8 mouse cellular contexts compared by ENCODE assay signal in genomic region chr15:99771004-99771500, GRCm38 (mm10). TPM values are rescaled to one million over a fixed set of nuclear protein-coding genes. Genes with fewer than 3 reads are reported as not detected.
DNase-seq lines count a peak whose midpoint lies in the region; ATAC-seq and TF ChIP-seq lines count a peak whose summit lies in the region.

No protein-coding gene starts in this region.

- 4% methylated on average over 5 of the region's 5 CpGs for WGBS in lung, embryonic 15.5 days
- 31% methylated on average over 5 of the region's 5 CpGs for WGBS in limb, embryonic 10.5 days
- WGBS in neural tube, embryonic 15.5 days, result 32% methylated on average over 5 of the region's 5 CpGs

- peak overlapping the region; percentile 82 for H3K9ac ChIP-seq in lung, embryonic 15.5 days
- peak overlapping the region; percentile 95 for H3K9ac ChIP-seq in neural tube, embryonic 15.5 days (replicated peaks)

- DNase-seq in lung, postnatal 10 days, result no peak
- no peak for DNase-seq in limb, embryonic 10.5 days (ENCODE audit: low spot score)
- DNase-seq in cerebellum, postnatal 25 days, result no peak
- DNase-seq in frontal cortex, postnatal 25 days (ENCODE audit: low spot score in 2 of 2), result no peak
- no peak for DNase-seq in right cerebral cortex, postnatal 10 days (ENCODE audit: low spot score in 2 of 2)

- peak overlapping the region; percentile 91 for H3K27ac ChIP-seq in lung, embryonic 15.5 days
- peak overlapping the region; percentile 64 for H3K27ac ChIP-seq in embryonic fibroblast, embryonic 13.5 days (ENCODE audit: insufficient read depth, low read length)
- peak overlapping the region; percentile 98 for H3K27ac ChIP-seq in limb, embryonic 10.5 days
- H3K27ac ChIP-seq in neural tube, embryonic 15.5 days (replicated peaks), result peak overlapping the region; percentile 95

- no peak for TF ChIP-seq POLR2A in embryonic fibroblast, embryonic 13.5 days (IDR thresholded peaks at IDR 0.05; ENCODE audit: low read depth, low read length)

- peak overlapping the region; percentile 61 for H3K4me3 ChIP-seq in lung, embryonic 15.5 days
- H3K4me3 ChIP-seq in embryonic fibroblast, embryonic 13.5 days (ENCODE audit: insufficient read depth, low read length), result peak overlapping the region; percentile 76
- peak overlapping the region; percentile 98 for H3K4me3 ChIP-seq in limb, embryonic 10.5 days
- peak overlapping the region; percentile 80 for H3K4me3 ChIP-seq in neural tube, embryonic 15.5 days (replicated peaks)

- H3K27me3 ChIP-seq in lung, embryonic 15.5 days, result no peaks in the 10 kb centered on the region
- H3K27me3 ChIP-seq in limb, embryonic 10.5 days (ENCODE audit: low read depth, poor library complexity, severe bottlenecking), result no peaks in the 10 kb centered on the region
- H3K27me3 ChIP-seq in neural tube, embryonic 15.5 days (replicated peaks), result no peaks in the 10 kb centered on the region

- ATAC-seq in lung, embryonic 15.5 days (ENCODE audit: borderline replicate concordance, extremely low read depth, low FRiP score, low TSS enrichment), result no peak
- ATAC-seq in neural tube, embryonic 15.5 days (ENCODE audit: low FRiP score), result no peak

- 0 out of 2 replicates have a peak, but pooled peaks cover 10% of the 10 kb centered on the region for H3K4me1 ChIP-seq in lung, embryonic 15.5 days
- peaks cover 3% of the 10 kb centered on the region; the same call in 1 of the 2 replicates for H3K4me1 ChIP-seq in embryonic fibroblast, embryonic 13.5 days (ENCODE audit: control insufficient read depth, insufficient read depth, low read length)
- H3K4me1 ChIP-seq in limb, embryonic 10.5 days, result peaks cover 32% of the 10 kb centered on the region
- peaks cover 30% of the 10 kb centered on the region for H3K4me1 ChIP-seq in neural tube, embryonic 15.5 days

- H3K36me3 ChIP-seq in lung, embryonic 15.5 days, result no peaks in the 10 kb centered on the region
- H3K36me3 ChIP-seq in limb, embryonic 10.5 days, result peaks cover 10% of the 10 kb centered on the region
- H3K36me3 ChIP-seq in neural tube, embryonic 15.5 days, result no peaks in the 10 kb centered on the region

- H3K9me3 ChIP-seq in lung, embryonic 15.5 days, result no peaks in the 10 kb centered on the region
- no peaks in the 10 kb centered on the region for H3K9me3 ChIP-seq in limb, embryonic 10.5 days (replicated peaks)
- H3K9me3 ChIP-seq in neural tube, embryonic 15.5 days (replicated peaks), result no peaks in the 10 kb centered on the region

- no peak for TF ChIP-seq CTCF in embryonic fibroblast, embryonic 13.5 days (IDR thresholded peaks at IDR 0.05; ENCODE audit: borderline replicate concordance, insufficient read depth, low read length)

- H3K4me2 ChIP-seq in lung, embryonic 15.5 days, result peak overlapping the region; percentile 79
- peak overlapping the region; percentile 73 for H3K4me2 ChIP-seq in neural tube, embryonic 15.5 days

RNA-seq across cellular contexts. Expression of gene Cers5, which starts 1.6 kb away (rescaled TPM):
- 75.3 and 78.0 TPM in 2 replicates for polyA plus RNA-seq in lung, embryonic 15.5 days (2015; fragmentation: Nextera tagmentation; extraction: Ambion mirVana)
- polyA plus RNA-seq in embryonic fibroblast, embryonic 13.5 days (2011; ENCODE audit: insufficient read length, low read depth, missing spikeins), result 75.9 and 82.1 TPM in 2 replicates
- polyA plus RNA-seq in limb, embryonic 10.5 days (2016; fragmentation: Nextera tagmentation; extraction: Ambion mirVana), result 68.2 and 75.6 TPM in 2 replicates
- 82.2 and 92.1 TPM in 2 replicates for polyA plus RNA-seq in neural tube, embryonic 15.5 days (2015; fragmentation: Nextera tagmentation; extraction: Ambion mirVana)

RNA-seq across cellular contexts. Expression of gene Cox14, which starts 45.6 kb away (rescaled TPM):
- polyA plus RNA-seq in lung, embryonic 15.5 days (2015; fragmentation: Nextera tagmentation; extraction: Ambion mirVana), result 132 and 137 TPM in 2 replicates
- polyA plus RNA-seq in embryonic fibroblast, embryonic 13.5 days (2011; ENCODE audit: insufficient read length, low read depth, missing spikeins), result 58.2 and 66.5 TPM in 2 replicates
- 113 and 127 TPM in 2 replicates for polyA plus RNA-seq in limb, embryonic 10.5 days (2016; fragmentation: Nextera tagmentation; extraction: Ambion mirVana)
- 178 and 182 TPM in 2 replicates for polyA plus RNA-seq in neural tube, embryonic 15.5 days (2015; fragmentation: Nextera tagmentation; extraction: Ambion mirVana)

RNA-seq across cellular contexts. Expression of gene Gpd1, which starts 53.7 kb away (rescaled TPM):
- 0.82 and 1.1 TPM in 2 replicates for polyA plus RNA-seq in lung, embryonic 15.5 days (2015; fragmentation: Nextera tagmentation; extraction: Ambion mirVana)
- polyA plus RNA-seq in embryonic fibroblast, embryonic 13.5 days (2011; ENCODE audit: insufficient read length, low read depth, missing spikeins), result 0.53 and 0.54 TPM in 2 replicates
- polyA plus RNA-seq in limb, embryonic 10.5 days (2016; fragmentation: Nextera tagmentation; extraction: Ambion mirVana), result 0.29 and 0.59 TPM in 2 replicates
- polyA plus RNA-seq in neural tube, embryonic 15.5 days (2015; fragmentation: Nextera tagmentation; extraction: Ambion mirVana), result 4.5 and 5.2 TPM in 2 replicates
